Mouse (Mus musculus) gastrocnemius, postnatal 14 days (tissue): ENCODE measurements around the gene Ralgps1. TPM values are rescaled to one million over a fixed set of nuclear protein-coding genes. Genes with fewer than 3 reads are reported as not detected.

Experiments
- DNase-seq: peaks from one replicate; pipeline ENCODE4 v3.0.0; 2021; ENCODE audit warnings: mixed read lengths
- intact Hi-C: fragments of 180-260 bp; cut with DNase I; formaldehyde crosslinking; loops from one replicate; pipeline ENCODE4 v1.15.1; 2025; ENCODE audit warnings: low total_unique reads
- total RNA-seq, 2 experiments: library from RNA; stranded (reverse); gene quantifications; 2 replicates each; pipeline ENCODE4 v1.2.3; 2021

The Ralgps1 gene
- total RNA-seq, 2 experiments from 2014 or later, result 2.7 to 3.3 TPM

GRCm38 (mm10) chr2:33365703-33366471 lies 5.4 kb downstream of the Ralgps1 start:
- DNase-seq, result no peak
- intact Hi-C loops, result no loop called here

GRCm38 (mm10) chr2:33364656-33365055 lies 6.6 kb downstream of the Ralgps1 start:
- no peak for DNase-seq
- intact Hi-C loops, result no loop called here

GRCm38 (mm10) chr2:33363890-33364289 lies 7.4 kb downstream of the Ralgps1 start:
- DNase-seq, result no peak
- intact Hi-C loops, result no loop called here

GRCm38 (mm10) chr2:33361139-33361716 lies 10.1 kb downstream of the Ralgps1 start:
- DNase-seq, result no peak
- intact Hi-C loops, result no loop called here

- intact Hi-C loops, result no loop called here
- no peak for DNase-seq
Measured at GRCm38 (mm10) chr2:33360564-33360963, 10.7 kb downstream of the Ralgps1 start.

- DNase-seq, result no peak
- intact Hi-C loops, result no loop called here
Measured at GRCm38 (mm10) chr2:33359184-33359583, 12.1 kb downstream of the Ralgps1 start.

- no peak for DNase-seq
- intact Hi-C loops, result no loop called here
Measured at GRCm38 (mm10) chr2:33357250-33357838, 13.9 kb downstream of the Ralgps1 start.

GRCm38 (mm10) chr2:33355558-33355957 lies 15.7 kb downstream of the Ralgps1 start:
- intact Hi-C loops, result no loop called here
- peak; percentile 52 for DNase-seq

GRCm38 (mm10) chr2:33353432-33353831 lies 17.9 kb downstream of the Ralgps1 start:
- DNase-seq, result no peak
- intact Hi-C loops, result no loop called here

- DNase-seq, result no peak
- intact Hi-C loops, result no loop called here
Measured at GRCm38 (mm10) chr2:33351449-33351848, 19.8 kb downstream of the Ralgps1 start.

- no peak for DNase-seq
- intact Hi-C loops, result no loop called here
Measured at GRCm38 (mm10) chr2:33350921-33351320, 20.4 kb downstream of the Ralgps1 start.

- DNase-seq, result no peak
- intact Hi-C loops, result loop anchor here (2.0 kb wide), 1 partner anchor 195 kb away; no protein-coding TSS in a partner anchor
Measured at GRCm38 (mm10) chr2:33349581-33349980, 21.7 kb downstream of the Ralgps1 start.

GRCm38 (mm10) chr2:33349081-33349480 lies 22.2 kb downstream of the Ralgps1 start:
- intact Hi-C loops, result loop anchor here (2.0 kb wide), 1 partner anchor 194 kb away; no protein-coding TSS in a partner anchor
- peak; percentile 80 for DNase-seq

GRCm38 (mm10) chr2:33348260-33348659 lies 23.0 kb downstream of the Ralgps1 start:
- intact Hi-C loops, result loop anchor here (2.0 kb wide), 1 partner anchor 193 kb away; no protein-coding TSS in a partner anchor
- DNase-seq, result no peak

GRCm38 (mm10) chr2:33347607-33348006 lies 23.7 kb downstream of the Ralgps1 start:
- peak; percentile 64 for DNase-seq
- intact Hi-C loops, result loop anchor here (2.0 kb wide), 1 partner anchor 193 kb away; no protein-coding TSS in a partner anchor

- DNase-seq, result no peak
- intact Hi-C loops, result no loop called here
Measured at GRCm38 (mm10) chr2:33346749-33347148, 24.5 kb downstream of the Ralgps1 start.

GRCm38 (mm10) chr2:33345956-33346355 lies 25.3 kb downstream of the Ralgps1 start:
- intact Hi-C loops, result no loop called here

GRCm38 (mm10) chr2:33345475-33345874 lies 25.8 kb downstream of the Ralgps1 start:
- no peak for DNase-seq
- intact Hi-C loops, result no loop called here

More at GRCm38 (mm10) chr2:33345956-33346355, 25.3 kb downstream of the Ralgps1 start:
- no peak for DNase-seq

- intact Hi-C loops, result no loop called here
Measured at GRCm38 (mm10) chr2:33343413-33343812, 27.9 kb downstream of the Ralgps1 start.

GRCm38 (mm10) chr2:33342148-33342547 lies 29.1 kb downstream of the Ralgps1 start:
- intact Hi-C loops, result no loop called here
- no peak for DNase-seq

More at GRCm38 (mm10) chr2:33343413-33343812, 27.9 kb downstream of the Ralgps1 start:
- no peak for DNase-seq
